Mouse (Mus musculus) kidney, adult 11 months (tissue): ENCODE data around the gene Mob3a.

ENCODE experiments used
- DNase-seq: peaks from one replicate; pipeline ENCODE4 v3.0.0; 2022

The Mob3a gene

DNA sequence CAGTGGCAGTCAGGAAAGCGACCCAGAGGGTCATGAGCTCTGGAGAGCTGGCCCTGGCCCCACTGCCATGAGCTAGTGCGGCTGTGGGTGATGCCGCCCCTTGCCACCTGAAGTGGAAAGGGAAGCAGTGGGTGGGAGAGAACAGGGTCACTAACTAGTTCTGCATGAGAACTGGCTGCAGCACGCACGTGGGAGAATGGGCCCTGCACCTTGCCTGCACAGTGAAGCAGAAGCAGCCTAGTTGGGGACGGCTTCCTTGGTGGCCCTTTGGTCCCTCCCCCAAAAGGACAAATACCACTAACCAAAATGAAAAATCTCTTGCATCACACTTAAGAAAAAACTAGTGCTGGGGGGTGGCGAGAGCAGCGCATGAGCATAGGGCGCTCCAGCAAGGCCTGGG lies 3.2 kb downstream of the Mob3a start:
- DNase-seq, result no peak

DNA sequence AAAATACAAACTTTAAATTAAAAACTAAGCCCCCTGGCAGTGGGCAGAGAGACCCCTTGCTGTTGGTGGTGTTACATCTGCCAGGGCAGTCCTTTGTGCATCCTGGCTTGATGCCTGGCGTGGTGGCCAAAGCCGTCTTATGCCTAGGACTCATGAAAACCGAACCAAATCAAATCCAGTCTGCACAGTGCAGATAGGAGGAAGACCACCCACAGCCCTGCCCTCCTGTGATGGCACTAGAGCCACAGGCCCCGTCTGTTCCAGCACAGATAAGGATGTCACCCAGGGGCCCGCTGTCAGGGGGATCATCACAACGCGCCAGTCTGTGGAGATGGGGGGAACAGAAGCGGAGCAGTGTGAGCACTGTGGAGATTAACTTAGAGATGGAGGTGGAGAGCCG lies 4.0 kb downstream of the Mob3a start:
- DNase-seq, result no peak

DNA sequence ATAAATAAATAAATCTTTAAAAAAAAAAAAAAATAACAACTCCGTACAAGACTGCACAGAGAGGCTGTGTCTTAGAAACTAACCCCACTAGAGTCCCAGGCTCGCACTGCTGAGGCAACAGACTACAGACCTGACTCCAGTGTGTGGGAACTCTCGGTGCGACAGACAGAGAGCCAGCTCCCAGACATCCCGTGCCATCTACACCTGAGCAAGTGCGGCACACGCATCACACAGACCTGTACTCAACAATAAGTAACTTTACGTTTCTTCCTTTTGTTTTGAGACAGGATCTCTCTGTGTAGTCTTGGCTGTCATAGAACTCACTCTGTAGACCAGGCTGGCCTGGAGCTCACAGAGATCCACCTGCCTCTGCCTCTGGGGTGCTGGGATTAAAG lies 4.4 kb downstream of the Mob3a start:
- DNase-seq, result no peak

DNA sequence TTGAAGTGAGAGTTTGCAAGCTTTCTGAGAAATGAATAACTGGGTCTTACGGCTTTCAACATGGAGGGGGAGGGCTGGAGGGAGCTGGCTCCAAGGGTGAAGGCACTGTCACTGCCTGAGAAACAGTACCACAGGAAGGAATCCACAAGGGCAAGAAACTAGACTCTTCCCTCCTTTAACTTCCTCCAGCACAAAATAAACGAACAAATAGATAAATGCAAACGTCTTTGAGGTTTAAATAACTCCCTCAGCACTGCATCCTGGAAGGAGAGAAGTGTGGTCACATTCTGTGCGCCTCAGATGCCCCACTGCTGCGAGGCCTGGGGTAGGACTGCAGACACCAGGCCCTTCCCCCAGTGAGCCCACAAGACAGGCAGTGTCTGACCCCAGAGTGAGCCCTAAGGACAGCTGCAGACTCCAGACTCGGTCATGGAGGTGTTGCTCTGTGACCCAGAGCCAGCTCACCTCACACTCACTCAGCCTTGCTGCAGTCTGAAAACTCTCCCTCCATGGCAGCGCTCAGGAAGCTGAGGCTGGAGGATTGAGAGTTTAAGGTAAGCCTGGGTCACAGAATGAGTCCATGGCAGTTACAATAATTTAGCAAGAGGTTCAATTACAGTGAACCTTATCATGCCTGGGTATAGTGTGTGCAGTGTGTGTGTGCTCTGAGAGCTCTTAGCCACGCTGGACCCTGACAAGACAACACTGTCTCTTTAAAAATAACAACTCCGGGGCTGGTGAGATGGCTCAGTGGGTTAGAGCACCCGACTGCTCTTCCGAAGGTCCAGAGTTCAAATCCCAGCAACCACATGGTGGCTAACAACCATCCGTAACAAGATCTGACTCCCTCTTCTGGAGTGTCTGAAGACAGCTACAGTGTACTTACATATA lies 5.0 kb downstream of the Mob3a start:
- no peak for DNase-seq

DNA sequence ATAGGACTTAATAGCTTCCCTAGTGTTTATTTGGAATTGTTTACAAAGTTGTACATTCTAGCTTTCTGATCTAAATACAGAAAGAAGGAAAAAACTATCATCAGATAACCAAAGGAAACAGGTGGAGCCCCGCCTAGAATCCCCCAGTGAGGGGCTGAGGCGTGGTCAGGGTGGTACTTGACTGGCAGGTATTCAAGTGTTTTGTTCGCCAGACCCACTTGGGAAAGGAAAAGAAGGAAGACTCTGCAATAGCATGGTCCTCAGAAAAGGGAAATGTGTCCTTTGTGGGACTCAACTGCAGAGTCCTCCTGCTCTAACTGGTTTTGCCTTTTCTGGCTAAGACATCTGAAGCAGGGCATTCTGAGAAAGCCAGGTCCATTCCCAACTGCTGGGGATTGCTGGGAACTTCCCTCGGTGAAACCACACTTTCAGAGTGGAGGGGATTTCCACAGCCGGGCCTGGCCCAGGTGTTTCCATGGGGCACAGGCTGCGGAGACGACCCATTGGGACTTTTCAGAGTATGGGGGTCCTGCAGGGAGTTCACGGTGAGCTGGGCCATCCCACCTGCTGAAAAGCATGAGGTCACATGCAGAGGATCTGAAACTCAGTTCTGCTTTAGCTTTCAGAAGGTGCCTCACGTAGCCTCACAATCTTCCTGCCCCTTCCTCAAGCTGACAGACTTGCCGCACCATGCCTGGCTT lies 5.8 kb downstream of the Mob3a start:
- DNase-seq, result no peak

DNA sequence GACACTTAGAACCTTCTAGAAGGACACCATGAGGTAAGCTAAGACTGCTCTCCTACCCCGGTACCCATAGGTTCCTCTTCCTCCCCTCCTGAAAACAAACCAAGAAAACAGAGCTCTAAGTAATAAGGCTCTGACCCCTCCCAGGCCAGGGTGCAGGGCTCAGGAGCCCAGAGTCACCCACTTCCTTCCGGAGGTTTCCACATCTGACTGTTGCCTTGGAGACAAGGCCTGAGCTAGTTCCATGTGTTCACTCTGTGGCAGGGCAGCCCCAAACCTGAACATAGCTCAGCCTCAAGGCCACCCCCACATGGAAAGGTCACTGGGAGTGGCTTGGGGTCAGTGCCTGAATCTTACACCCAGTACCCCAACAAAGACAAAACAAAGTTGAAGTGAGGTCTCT lies 6.6 kb downstream of the Mob3a start:
- DNase-seq, result peak; percentile 52

DNA sequence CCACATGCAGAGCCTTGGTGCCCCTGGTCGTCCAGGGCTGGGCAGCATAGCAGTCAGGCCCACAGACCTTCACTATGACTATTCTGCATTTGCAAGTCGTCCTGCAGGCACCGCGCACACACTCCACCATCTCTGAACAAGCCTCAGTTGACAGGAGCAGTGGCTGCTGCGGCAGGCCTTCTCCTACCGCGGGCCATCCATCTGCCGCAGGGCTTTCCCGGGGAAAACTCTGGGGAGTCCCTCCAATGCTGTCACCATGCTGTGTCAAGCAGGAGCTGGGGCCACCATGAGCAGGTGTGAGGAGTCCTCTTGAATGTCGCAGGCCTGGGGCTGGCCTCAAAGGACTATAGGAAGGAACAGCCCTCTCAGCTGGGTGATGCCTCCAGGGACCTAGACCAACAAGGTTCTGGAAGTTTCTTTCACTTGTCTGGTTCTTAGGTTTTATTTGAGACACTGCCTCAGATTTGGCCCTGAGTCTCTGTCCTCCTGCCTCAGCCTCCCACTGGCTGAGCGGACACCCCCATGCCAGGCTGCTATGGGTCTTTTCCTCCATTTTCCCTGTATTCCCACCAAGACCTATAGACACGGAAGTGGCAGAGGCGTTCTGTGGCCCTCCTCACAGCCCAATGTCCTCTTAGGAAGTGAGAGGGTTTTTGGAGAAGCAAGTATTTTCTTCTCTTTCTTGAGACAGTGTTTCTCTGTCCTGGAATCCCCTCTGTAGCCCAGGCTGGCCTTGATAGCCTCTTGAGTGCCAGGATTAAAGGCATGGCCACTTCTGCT lies 7.4 kb downstream of the Mob3a start:
- DNase-seq, result no peak

DNA sequence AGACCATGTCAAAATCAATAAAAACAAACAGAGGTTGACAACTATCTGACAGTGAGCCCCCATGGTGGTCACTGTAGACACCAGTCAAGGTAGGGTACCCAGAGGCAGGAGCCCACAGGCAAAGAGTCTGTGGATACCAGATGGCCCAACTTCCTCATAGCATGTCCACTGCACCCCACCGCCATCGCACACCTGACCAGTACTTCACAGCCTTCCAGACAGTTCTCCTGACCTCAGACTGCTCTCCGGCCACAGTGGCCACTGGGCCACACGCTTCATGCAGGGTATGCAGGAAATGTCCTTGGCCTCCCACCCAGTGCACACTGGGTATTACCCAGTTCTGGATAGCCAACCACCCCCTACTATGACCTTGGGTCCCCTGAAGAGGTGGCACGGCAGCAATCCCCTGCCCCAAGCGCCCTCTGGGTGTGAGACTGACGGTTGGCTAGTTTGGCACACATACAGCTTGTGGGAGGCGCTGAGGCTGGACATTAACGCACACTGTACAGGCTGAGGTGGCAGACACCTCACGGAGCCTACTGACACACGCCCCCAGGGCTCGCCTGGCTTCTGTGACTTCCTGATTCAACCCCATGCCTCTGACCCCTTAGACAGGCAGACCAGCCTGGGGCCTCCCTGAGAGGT lies 8.3 kb downstream of the Mob3a start:
- peak; percentile 50 for DNase-seq

DNA sequence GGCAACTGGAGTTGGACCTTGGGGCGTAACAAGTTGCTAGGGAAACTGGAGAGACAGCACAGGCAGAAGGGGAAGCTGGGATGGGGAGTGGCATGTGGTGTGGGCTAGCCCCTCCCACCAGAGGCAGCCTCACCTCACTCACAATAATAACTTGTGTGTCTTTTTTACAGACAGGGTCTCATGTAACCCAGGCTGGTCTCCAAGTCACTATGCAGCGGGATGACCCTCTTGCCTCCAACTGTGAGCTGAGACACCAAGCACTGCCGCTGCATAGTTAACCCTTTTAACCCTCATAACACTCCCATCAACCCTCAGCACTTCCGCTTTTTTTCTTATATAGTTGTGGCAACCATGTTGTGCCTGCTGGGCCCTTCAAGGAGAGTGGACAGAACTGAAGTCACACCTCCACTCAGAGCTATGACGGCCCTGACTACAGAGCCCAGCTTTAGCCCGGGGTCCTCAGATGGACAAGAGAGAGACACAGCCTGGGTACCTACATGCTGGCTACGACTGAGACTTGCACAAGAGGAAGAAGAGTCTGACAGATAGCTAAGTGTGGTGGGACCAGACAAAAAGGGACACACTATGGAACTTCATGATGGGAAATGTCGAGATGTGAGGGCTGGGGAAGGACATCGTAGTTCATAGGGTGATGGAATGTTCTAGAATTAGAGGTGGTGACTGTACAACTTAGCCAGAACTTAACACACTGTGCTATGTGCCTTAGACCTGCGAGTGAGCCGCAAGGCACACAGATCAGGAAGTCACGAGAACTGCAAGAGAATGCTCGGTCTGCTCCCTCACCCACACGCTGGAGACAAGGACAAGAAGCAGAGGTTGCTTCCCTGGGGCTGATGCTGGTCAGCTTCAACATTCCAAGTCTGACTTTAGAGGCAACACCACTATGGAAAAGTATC lies 9.3 kb downstream of the Mob3a start:
- DNase-seq, result peak; percentile 30

DNA sequence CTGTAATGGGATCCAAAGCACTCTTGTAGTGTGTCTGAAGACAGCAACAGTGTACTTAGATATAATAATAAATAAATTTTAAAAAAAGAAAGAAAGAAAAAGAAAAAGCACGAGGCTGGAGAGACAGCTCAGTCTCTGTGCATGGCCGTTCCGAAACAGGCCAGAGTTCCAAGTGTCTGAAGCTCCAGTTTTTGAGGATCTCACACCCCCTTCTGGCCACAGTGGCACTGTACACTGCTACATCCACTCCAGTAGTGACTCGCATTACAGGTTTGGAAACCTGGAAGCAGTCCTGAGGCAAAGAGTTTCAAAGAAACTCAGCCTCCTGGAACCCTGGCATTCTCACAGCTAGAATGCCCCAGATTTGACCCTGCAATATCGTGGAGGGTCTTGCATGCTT lies 13.9 kb downstream of the Mob3a start:
- peak; percentile 75 for DNase-seq

DNA sequence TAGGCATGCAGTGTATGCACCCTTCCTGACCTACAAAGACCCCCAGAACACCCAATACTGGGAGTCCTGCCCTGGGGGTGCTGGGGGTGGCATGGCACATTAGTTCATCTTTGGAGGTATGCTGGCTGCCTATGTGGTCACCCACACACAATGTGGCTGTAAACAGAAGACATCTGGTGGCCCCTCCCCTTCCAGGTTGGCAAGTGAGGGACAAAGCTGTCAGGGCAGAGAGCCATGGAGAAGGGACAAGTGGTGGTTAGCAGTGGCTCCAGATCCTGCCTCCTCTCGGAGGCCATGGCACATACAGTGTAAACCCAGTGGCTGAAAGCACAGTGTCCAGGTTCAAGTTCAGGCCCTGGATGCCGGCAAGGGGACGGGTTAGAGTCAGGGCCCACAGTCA lies 15.2 kb downstream of the Mob3a start:
- no peak for DNase-seq

DNA sequence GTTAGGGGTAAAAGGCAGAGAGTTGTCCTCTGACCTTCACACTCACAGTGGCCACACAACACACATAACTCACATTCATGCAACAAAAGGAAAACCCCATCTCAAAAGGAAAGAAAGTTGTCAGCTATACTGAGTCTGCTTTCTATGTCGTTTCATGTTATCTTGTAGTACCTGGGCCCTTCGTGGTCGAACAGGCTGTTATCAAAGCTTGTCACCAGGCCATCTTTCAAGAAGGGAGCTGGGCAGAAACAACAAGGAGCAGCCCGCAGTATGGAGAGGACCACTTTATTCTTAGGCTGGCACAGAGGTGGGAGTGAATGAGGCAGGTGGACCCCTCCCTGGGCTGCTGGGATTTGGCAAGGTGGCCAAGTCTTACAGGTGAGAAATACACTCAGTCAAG lies 16.8 kb downstream of the Mob3a start:
- DNase-seq, result no peak

DNA sequence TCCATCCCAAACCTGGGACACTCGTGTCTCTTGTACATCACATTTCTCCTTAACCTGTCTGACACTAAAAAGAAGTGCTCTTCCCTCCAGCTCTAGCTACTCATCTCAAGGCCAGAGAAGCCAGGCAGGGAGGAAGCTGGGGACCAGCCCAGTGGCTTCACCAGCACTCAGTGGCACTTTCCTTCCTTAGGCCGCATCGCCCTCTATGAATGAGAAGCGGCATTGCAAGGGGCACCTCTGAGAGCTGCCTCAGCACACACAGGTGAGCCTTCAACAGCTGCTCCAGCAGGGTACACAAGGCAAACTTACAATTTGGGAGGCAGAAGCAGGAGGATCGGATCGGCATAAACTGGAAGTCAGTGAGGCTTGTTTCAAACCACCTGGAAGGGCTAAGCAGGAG lies 17.6 kb downstream of the Mob3a start:
- peak; percentile 78 for DNase-seq

DNA sequence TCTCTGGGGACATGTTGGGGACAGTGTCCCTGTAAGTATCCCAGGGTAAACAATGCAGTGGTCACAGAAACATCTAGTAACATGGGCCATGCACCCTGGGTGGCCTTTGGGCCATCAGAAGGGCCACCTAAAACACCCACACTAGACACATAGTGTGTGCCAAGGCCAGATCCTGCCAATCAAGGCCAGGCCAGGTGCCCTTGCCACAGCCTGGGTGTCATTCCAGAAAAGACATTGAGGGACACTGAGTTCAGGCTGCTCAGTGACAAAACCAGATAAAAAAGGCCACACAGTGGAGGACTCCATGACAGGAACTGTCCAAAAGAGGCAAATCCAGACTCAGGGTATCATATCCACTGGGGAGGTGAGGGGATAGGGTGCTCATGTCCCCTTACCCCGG lies 18.1 kb downstream of the Mob3a start:
- DNase-seq, result no peak

DNA sequence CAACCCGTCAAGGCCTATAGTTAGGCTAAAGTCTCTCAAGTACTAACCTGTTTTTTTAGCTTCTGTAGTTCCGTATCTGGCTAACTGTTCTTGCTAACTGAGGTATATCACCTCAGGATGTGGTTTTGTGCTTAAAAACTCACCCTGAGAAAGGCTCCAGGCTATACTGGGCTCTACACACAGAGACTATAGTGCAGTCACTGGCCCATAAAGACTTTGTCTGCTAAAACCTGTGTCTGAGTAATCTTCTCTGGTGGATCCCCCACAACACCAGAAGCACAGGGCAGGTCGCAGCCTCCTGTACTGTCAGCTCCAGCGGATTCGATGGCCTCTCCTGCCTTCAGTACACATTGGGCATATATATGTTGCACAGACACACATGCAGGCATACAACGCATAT lies 19.8 kb downstream of the Mob3a start:
- no peak for DNase-seq

DNA sequence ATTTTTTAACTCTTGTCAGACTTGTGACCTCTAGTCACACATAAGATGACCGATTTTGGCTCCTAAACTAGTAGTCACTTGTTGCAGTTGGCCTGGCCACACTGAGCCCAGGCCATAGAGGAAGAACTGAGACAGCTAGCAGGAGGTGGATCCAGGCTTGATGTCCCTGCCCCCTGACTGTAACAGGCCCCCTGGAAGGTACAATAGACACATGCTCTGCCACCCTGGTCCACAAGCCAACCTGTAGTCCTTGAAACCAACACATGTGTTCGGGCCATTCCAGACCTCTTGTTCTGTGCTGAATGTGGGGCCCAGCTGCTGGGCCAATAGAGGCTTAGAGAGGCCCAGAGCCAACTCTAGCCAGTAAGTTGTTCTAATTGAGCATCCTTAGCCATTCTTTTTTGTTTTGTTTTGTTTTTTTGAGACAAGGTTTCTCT lies 21.5 kb downstream of the Mob3a start:
- DNase-seq, result no peak

DNA sequence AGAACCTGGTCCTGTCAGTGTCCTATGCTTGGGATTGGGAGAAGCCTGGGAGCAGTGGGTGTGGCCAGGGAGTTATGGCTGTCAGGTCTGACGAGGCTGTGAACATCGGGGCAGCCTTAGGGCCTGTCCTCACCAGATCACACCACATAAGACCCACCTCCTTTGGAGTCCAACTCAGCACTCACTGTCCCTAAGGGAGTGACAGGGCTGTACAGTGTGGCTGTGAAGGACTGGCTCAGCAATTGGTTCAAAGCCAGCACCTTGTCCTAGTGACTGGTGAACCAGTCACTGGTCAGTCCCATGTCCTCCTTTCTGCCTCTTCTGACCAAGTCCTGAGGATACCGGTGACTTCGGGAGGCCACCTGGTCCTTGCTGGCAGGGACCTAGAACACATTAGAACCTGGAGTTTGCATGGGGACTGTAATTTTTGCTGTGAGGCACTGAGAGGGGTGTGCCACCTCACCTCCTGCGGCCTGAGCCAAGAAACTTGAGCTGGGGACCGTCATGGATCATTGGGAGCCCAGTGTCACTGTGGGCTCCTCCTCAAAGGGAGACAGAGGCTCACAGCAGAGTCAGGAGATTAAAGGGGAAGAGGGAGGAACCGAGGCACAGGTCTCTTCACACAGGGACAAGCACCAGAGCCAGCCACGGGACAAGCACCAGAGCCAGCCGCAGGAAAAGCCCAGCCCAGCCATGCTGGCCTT lies 22.1 kb downstream of the Mob3a start:
- DNase-seq, result no peak

DNA sequence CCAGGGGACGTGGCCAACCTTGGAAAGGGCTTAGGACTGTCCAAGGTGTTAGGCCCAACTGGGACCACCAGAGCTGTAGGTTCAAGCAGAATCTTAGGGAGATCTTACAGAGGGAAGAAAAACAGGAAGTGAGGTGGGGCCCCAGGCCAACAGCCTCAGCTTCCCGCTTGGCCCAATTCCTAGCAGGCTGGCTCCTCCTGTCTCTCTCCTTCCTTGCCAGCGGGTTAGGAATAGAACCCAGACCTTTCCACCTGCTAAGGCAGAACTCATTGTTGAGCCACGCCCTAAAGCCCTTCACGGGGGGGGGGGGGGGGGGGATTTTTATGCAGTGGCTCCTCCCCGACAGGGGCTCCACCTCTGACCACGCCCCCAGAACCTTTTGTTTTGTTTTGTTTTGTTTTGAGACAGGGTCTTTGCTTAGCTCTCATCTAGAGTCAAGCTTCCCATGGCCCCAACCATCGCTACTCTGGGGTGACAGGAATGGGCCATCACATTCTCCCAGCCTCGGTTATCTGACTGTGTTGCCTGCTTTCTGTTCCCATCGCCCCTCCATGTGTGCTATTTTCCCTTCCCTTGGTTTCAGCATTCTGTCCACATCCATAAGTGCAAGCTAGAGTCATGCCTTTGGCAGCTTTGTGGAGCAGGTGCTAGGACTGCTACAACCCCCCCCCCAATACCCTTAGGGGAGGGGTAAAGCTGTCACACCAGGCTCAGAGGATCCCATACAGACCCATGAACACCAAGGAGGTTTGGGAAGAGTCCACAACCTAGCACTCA lies 23.0 kb downstream of the Mob3a start:
- DNase-seq, result no peak

DNA sequence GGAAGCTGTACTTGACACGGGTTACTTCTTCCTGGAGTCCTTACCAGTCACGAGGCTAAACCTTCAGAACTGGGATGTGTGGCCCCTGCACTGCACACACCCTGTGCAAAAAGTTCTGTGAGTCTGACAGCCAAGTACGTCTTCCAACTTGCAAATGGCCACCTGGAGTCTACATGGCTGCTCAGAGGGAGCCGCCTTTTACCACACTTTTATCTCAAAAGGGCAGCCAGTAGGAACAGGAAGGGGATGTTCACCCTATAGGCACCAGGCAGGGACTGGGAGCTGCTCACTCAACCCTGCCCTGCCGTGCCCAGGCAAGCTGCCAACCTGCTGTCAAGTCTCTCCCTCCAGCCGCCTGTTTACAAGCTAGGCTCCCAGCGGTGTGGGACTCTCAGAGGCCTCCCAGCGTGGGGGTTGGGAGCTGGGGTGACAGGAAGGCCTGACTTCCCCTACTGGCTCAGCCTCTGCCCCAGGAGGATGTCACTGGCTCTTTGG lies 23.8 kb downstream of the Mob3a start, which contains the start of gene Mknk2:
Gene Mknk2 (minus strand): TSS at position 171 of the 495 bp plus-strand sequence.
- DNase-seq, result peak; percentile 98
